Mouse (Mus musculus) neutrophil, adult 83 days (primary cell): ENCODE data around the gene Hras. TPM values are rescaled to one million over a fixed set of nuclear protein-coding genes. Genes with fewer than 3 reads are reported as not detected.

Experiments
- total RNA-seq, 2 experiments: library from RNA; stranded (reverse); gene quantifications; one replicate each; pipeline ENCODE4 v1.2.4; 2023

The Hras gene
- total RNA-seq = 10 to 100 TPM; 25.7 to 32.3 TPM

GRCm38 (mm10) chr7:141193948-141194347 lies at the start of gene Hras, which contains the start of gene Lrrc56:
Gene Hras, minus strand, starts transcription at chr7:141194005.
Gene Lrrc56, plus strand, starts transcription at chr7:141194157.

DNA sequence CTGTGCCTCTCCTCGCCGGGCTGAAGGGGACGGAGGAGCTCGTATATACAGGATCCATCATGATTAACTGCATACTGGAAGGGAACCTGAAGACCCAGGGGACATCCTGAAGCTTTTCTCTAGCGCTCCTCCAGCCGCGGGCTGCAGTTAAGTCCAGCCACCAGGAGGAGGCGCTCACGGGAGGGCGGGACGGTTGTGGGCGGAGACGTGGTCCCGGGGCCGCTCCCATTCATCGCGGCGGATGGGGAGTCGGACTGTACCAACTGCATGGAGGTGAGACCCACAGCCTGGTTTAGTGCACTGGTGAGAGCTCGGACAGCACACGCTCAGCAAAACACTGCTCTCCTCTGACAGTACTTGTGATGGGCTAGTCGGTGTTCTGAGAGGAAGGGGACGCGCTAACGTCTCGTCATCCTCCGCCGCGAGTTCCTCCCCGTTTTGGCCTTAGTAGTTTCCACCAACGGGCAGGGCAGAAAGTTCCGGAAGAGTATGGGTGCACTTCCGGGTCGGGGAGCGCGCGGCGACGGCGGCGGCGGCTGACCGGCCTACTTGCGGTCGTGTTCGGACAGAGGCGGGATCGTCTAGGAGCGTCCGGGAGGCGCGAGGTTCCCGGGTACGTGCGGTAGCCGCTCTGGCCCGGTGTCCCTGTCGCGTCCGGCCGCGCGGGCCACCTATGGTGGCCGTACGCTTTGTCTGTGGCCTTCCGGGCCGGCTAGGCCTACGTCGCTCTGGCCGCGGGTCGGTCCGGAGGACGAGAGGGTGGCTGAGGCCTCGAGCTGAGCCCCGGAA lies 34.7 kb upstream of the Hras start, which contains the start of gene Phrf1:
Gene Phrf1 (plus strand): TSS at position 506 of the 789 bp plus-strand sequence.

GRCm38 (mm10) chr7:141215101-141215879 lies 21.5 kb upstream of the Hras start, which contains the start of gene Rassf7:
Gene Rassf7, plus strand, starts transcription at chr7:141215860.

GRCm38 (mm10) chr7:141213605-141214235 lies 19.9 kb upstream of the Hras start, which contains the start of gene Lmntd2:
Gene Lmntd2, minus strand, starts transcription at chr7:141214080.

DNA sequence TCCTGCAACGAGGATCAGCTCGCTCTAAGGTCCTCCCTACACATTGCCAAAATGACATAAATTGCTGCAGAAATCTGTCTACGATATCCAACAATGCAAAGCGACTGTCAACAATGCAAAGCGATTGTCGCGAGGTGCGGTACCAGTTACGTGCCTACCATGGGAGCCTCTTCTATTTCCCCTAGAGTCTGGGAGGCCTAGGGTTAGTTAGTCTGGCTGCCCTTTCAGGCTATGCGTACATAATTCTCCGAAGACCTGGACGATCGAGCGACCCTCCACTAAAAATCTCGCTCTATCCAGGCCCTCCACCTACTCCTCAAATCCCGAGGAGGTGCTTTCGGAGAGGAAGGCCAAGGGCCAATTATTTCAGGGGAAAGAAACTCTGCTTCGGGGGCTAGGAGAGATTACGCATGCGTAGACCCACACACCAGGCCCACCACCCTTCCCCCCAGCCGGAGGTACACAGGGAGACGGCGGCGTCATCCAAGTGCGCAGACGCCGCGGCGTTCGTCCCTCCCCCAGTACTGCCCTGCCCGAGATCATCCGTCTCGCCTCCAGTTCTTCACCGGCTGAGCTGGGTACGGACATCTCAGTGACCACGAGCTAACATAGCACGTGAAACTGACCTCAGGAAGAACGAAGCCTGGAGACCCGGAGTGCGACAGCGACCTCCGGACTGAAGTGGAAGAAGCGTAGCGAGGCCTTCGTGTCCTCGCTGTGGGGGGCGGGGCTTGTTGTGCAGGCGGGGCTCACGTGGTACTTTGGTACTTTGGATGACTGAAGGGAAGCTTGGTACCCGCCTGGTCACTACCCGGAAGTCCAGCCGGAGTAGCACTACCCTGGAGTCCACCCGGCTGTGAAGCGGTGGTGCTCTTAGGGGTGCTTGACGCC lies 21.4 kb downstream of the Hras start, which contains the start of gene Rnh1:
Gene Rnh1 (minus strand): TSS at position 742 of the 891 bp plus-strand sequence.

Other genes starting within 250 kb of the Hras start
- gene Ifitm5, start 243.7 kb downstream of the Hras start, total RNA-seq = 1 to 10 TPM; 1.3 to 2.7 TPM
- not detected for gene Gm45717, start 238.1 kb downstream of the Hras start, total RNA-seq
- 100 to 1,000 TPM; 421 to 568 TPM for gene Ifitm2, start 238.0 kb downstream of the Hras start, total RNA-seq
- gene Ifitm1, start 226.8 kb downstream of the Hras start, total RNA-seq = 100 to 1,000 TPM; 245 to 419 TPM
- 100 to 1,000 TPM; 508 to 583 TPM for gene Ifitm3, start 183.2 kb downstream of the Hras start, total RNA-seq
- gene Ifitm6, start 176.1 kb downstream of the Hras start, total RNA-seq = 1,000 to 10,000 TPM in 1 of 2 experiments, 100 to 1,000 TPM in 1; 867 to 1,003 TPM
- not detected for gene Gm17387, start 164.9 kb downstream of the Hras start, total RNA-seq
- gene B4galnt4, start 132.9 kb downstream of the Hras start, total RNA-seq = 1 to 10 TPM in 1 of 2 experiments, under 1 TPM in 1; 0.73 to 1.3 TPM
- gene Pkp3, start 115.8 kb downstream of the Hras start, total RNA-seq = 1 to 10 TPM; 3.7 to 4.0 TPM
- 1 to 10 TPM; 5.3 to 6.2 TPM for gene Sigirr, start 93.4 kb downstream of the Hras start, total RNA-seq
- gene Ano9, start 76.2 kb downstream of the Hras start, total RNA-seq = not detected
- 10 to 100 TPM; 20.7 to 23.3 TPM for gene Ptdss2, start 71.6 kb downstream of the Hras start, total RNA-seq
- 10 to 100 TPM; 83.3 to 88.8 TPM for gene Rnh1, start 21.1 kb downstream of the Hras start, total RNA-seq
- 1 to 10 TPM; 3.9 to 6.0 TPM for gene Lrrc56, start 152 bp upstream of the Hras start, total RNA-seq
- not detected for gene Lmntd2, start 20.1 kb upstream of the Hras start, total RNA-seq
- gene Rassf7, start 21.9 kb upstream of the Hras start, total RNA-seq = 1 to 10 TPM; 4.7 to 7.6 TPM
- 10 to 100 TPM; 70.9 to 73.3 TPM for gene Phrf1, start 34.8 kb upstream of the Hras start, total RNA-seq
- gene Irf7, start 72.5 kb upstream of the Hras start, total RNA-seq = 10 to 100 TPM; 36.2 to 42.0 TPM
- gene Cdhr5, start 82.8 kb upstream of the Hras start, total RNA-seq = not detected
- not detected for gene Sct, start 85.1 kb upstream of the Hras start, total RNA-seq
- not detected for gene Drd4, start 98.0 kb upstream of the Hras start, total RNA-seq
- gene Deaf1, start 133.7 kb upstream of the Hras start, total RNA-seq = 10 to 100 TPM; 24.3 to 35.7 TPM
- 10 to 100 TPM in 1 of 2 experiments, 1 to 10 TPM in 1; 8.5 to 11.1 TPM for gene Tmem80, start 133.7 kb upstream of the Hras start, total RNA-seq
- gene Eps8l2, start 144.9 kb upstream of the Hras start, total RNA-seq = under 1 TPM; 0.26 to 0.60 TPM
- gene Taldo1, start 198.2 kb upstream of the Hras start, total RNA-seq = 100 to 1,000 TPM; 644 to 676 TPM
- gene Gatd1, start 220.1 kb upstream of the Hras start, total RNA-seq = 10 to 100 TPM; 20.7 to 21.1 TPM
- not detected for gene Cend1, start 235.5 kb upstream of the Hras start, total RNA-seq
- gene Slc25a22, start 243.9 kb upstream of the Hras start, total RNA-seq = 10 to 100 TPM; 13.1 to 17.9 TPM